In the genomic region with DNA sequence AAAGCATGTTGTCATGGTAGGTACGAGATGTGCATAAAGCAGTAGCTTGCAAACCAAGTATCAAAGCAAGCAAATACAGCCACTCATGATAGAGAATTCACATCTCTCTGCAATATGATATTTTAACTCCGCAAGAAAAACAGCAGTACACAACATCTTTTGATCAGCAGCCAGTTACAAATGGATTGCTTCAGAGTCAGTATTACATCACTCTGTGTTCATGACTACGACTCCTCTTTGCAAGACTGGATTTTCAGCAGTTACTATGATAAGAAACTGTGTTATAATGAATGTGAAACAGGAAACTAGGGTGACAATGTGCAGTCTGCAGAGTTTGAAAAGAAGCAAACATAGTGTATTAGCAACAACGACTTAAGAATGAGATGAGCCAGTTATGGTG, we compare ENCODE assay signal across 23 mouse cellular contexts.
DNase-seq lines count a peak whose midpoint lies in the region; ATAC-seq and TF ChIP-seq lines count a peak whose summit lies in the region.
"Had no signal": no experiment of that assay in that cellular context is flagged by ENCODE, and none has a peak within 500 bp of the region (broad histone marks: within the 10 kb centered on the region; RNA-seq: fewer than 3 reads in every experiment).

No protein-coding gene starts in this region.

- no peak for TF ChIP-seq POLR2A in liver, adult 2 months (IDR thresholded peaks at IDR 0.05; ENCODE audit: extremely low read depth, insufficient read depth, low read length)

- H3K27ac ChIP-seq in liver, adult 2 months (replicated peaks; ENCODE audit: insufficient read depth, low read depth, low read length): no peak overlapping the region
- H3K27ac ChIP-seq: forebrain, embryonic 10.5 days; hindbrain, embryonic 13.5 days; limb, embryonic 15.5 days had no signal

- ATAC-seq in megakaryocyte, adult 5-6 weeks (ENCODE audit: poor library complexity, severe bottlenecking): peak; percentile 60
- ATAC-seq: inflammation-experienced regulatory T-cells, adult 6 months; liver, postnatal 0 days had no signal

- no peaks in the 10 kb centered on the region for H3K4me1 ChIP-seq in liver, adult 2 months (ENCODE audit: control insufficient read depth, insufficient read depth, low read length)
- H3K4me1 ChIP-seq: hindbrain, embryonic 13.5 days had no signal

- H3K79me2 ChIP-seq in liver, adult 2 months (ENCODE audit: control insufficient read depth, insufficient read depth, low read length): no peaks in the 10 kb centered on the region

- H3K4me3 ChIP-seq in liver, adult 2 months (ENCODE audit: insufficient read depth, low read depth, low read length): no peak overlapping the region
- H3K4me3 ChIP-seq: forebrain, embryonic 10.5 days; hindbrain, embryonic 13.5 days; limb, embryonic 15.5 days had no signal

- no peak for TF ChIP-seq CTCF in liver, adult 2 months (IDR thresholded peaks at IDR 0.05; ENCODE audit: low read depth, low read length)

- no peak overlapping the region for H3K9ac ChIP-seq in liver, adult 2 months (ENCODE audit: low read depth, low read length)
- H3K9ac ChIP-seq: hindbrain, embryonic 13.5 days; limb, embryonic 15.5 days; liver, postnatal 0 days had no signal

- H3K27me3 ChIP-seq in liver, adult 2 months (ENCODE audit: control insufficient read depth, insufficient read depth, low read length): no peaks in the 10 kb centered on the region
- H3K27me3 ChIP-seq: hindbrain, embryonic 13.5 days; limb, embryonic 15.5 days had no signal

- 43% methylated on average over 4 of the region's 4 CpGs for WGBS in liver, adult 2 months

- peak; percentile 31 for DNase-seq in adrenal gland, postnatal 10 days
- no peak for DNase-seq in adrenal gland, adult 18-20 months (ENCODE audit: low spot score in 2 of 2)
- peak; percentile 72 for DNase-seq in liver, adult 2 months (ENCODE audit: extremely low read depth, low read depth, low spot score)
- DNase-seq in liver: no peak
- DNase-seq in brain, adult 2 months (ENCODE audit: low read depth, low spot score): peak; percentile 17
- no peak for DNase-seq in gastrocnemius, postnatal 25 days
- no peak for DNase-seq in retina, postnatal 1 day
- DNase-seq: cerebellum, adult 11-12 months; cerebellum, postnatal 14 days; embryo, embryonic 11 days; gastrocnemius, postnatal 14 days; heart, postnatal 10 days; kidney, adult 8-10 months; kidney, postnatal 25 days; liver, postnatal 0 days; right cerebral cortex, postnatal 4 days; thymus, postnatal 4 days had no signal

- H3K36me3 ChIP-seq in liver, adult 2 months (ENCODE audit: control insufficient read depth, insufficient read depth, low read length): no peaks in the 10 kb centered on the region
- H3K36me3 ChIP-seq: G1E; hindbrain, embryonic 13.5 days; limb, embryonic 15.5 days had no signal

Comparison
In these comparisons a context has a peak if more than half of its experiments do, and no peak if none do; other contexts are left out.
1. DNase-seq: peak in adrenal gland, postnatal 10 days (single experiment), liver, adult 2 months (single experiment) and brain, adult 2 months (single experiment); none in adrenal gland, adult 18-20 months (0 of 2), liver (single experiment), gastrocnemius, postnatal 25 days (single experiment) and retina, postnatal 1 day (single experiment).